Mouse (Mus musculus): ENCODE measurements around the gene Fkbp6. TPM values are rescaled to one million over a fixed set of nuclear protein-coding genes. Genes with fewer than 3 reads are reported as not detected.

The Fkbp6 gene
- polyA plus RNA-seq, 1 experiment from 2014 or later: not detected

GRCm38 (mm10) chr5:135274663-135275396 lies 75.0 kb downstream of the Fkbp6 start:
- H3K27ac ChIP-seq (ENCODE audit: low read depth, low read length): peak overlapping the region; percentile 67
- peak overlapping the region; percentile 55 for H3K9ac ChIP-seq (ENCODE audit: low read length)
- peak overlapping the region; percentile 25; the same call in 1 of the 2 replicates for H3K4me2 ChIP-seq
- no peaks in the 10 kb centered on the region for H3K9me3 ChIP-seq (ENCODE audit: control insufficient read depth, low read length)
- H3K4me1 ChIP-seq (ENCODE audit: control insufficient read depth, insufficient read depth, low read length): peaks cover 12% of the 10 kb centered on the region
- DNase-seq (ENCODE audit: low spot score, missing footprints): peak; percentile 93
- WGBS: 11% methylated on average over 15 of the region's 15 CpGs
- no peaks in the 10 kb centered on the region for H3K36me3 ChIP-seq (ENCODE audit: control insufficient read depth, insufficient read depth, low read length)
- ATAC-seq (ENCODE audit: low FRiP score): peak; percentile 41; the same call in 1 of the 2 replicates
- peaks cover 3% of the 10 kb centered on the region for H3K27me3 ChIP-seq (ENCODE audit: control insufficient read depth, insufficient read depth, low read length)
- no peak overlapping the region for H3K4me3 ChIP-seq (ENCODE audit: low read depth, low read length)

GRCm38 (mm10) chr5:135271563-135272165 lies 78.2 kb downstream of the Fkbp6 start:
- DNase-seq (ENCODE audit: low spot score, missing footprints) (no peak), ATAC-seq (ENCODE audit: low FRiP score) (no peak)
- Histone ChIP-seq H3K36me3 (ENCODE audit: control insufficient read depth, insufficient read depth, low read length) (no peaks in the 10 kb centered on the region), H3K27ac (ENCODE audit: low read depth, low read length) (no peak overlapping the region), H3K4me1 (ENCODE audit: control insufficient read depth, insufficient read depth, low read length) (peaks cover 10% of the 10 kb centered on the region), H3K4me2 (no peak overlapping the region), H3K27me3 (ENCODE audit: control insufficient read depth, insufficient read depth, low read length) (peaks cover 3% of the 10 kb centered on the region), H3K9ac (ENCODE audit: low read length) (no peak overlapping the region), H3K9me3 (ENCODE audit: control insufficient read depth, low read length) (no peaks in the 10 kb centered on the region), H3K4me3 (ENCODE audit: low read depth, low read length) (no peak overlapping the region)
- 65% methylated on average over 12 of the region's 12 CpGs for WGBS

GRCm38 (mm10) chr5:135270361-135270760 lies 79.5 kb downstream of the Fkbp6 start:
- Histone ChIP-seq H3K9ac (ENCODE audit: low read length) (no peak overlapping the region), H3K4me2 (no peak overlapping the region), H3K4me1 (ENCODE audit: control insufficient read depth, insufficient read depth, low read length) (peaks cover 9% of the 10 kb centered on the region; the same call in 1 of the 2 replicates), H3K27me3 (ENCODE audit: control insufficient read depth, insufficient read depth, low read length) (no peaks in the 10 kb centered on the region), H3K4me3 (ENCODE audit: low read depth, low read length) (no peak overlapping the region), H3K9me3 (ENCODE audit: control insufficient read depth, low read length) (no peaks in the 10 kb centered on the region), H3K36me3 (ENCODE audit: control insufficient read depth, insufficient read depth, low read length) (no peaks in the 10 kb centered on the region), H3K27ac (ENCODE audit: low read depth, low read length) (no peak overlapping the region)
- ATAC-seq (ENCODE audit: low FRiP score): no peak
- no peak for DNase-seq (ENCODE audit: low spot score, missing footprints)
- 84% methylated on average over 4 of the region's 4 CpGs for WGBS

- Histone ChIP-seq H3K27me3 (ENCODE audit: control insufficient read depth, insufficient read depth, low read length) (no peaks in the 10 kb centered on the region), H3K36me3 (ENCODE audit: control insufficient read depth, insufficient read depth, low read length) (no peaks in the 10 kb centered on the region), H3K4me3 (ENCODE audit: low read depth, low read length) (no peak overlapping the region), H3K4me2 (no peak overlapping the region), H3K27ac (ENCODE audit: low read depth, low read length) (no peak overlapping the region), H3K9me3 (ENCODE audit: control insufficient read depth, low read length) (no peaks in the 10 kb centered on the region), H3K4me1 (ENCODE audit: control insufficient read depth, insufficient read depth, low read length) (peaks cover 2% of the 10 kb centered on the region; the same call in 1 of the 2 replicates), H3K9ac (ENCODE audit: low read length) (no peak overlapping the region)
- ATAC-seq (ENCODE audit: low FRiP score): no peak
- WGBS: 83% methylated on average over 8 of the region's 8 CpGs
- DNase-seq (ENCODE audit: low spot score, missing footprints): no peak
Observed at GRCm38 (mm10) chr5:135269451-135269850, 80.4 kb downstream of the Fkbp6 start.

- H3K9me3 ChIP-seq (ENCODE audit: control insufficient read depth, low read length): no peaks in the 10 kb centered on the region
- H3K27me3 ChIP-seq (ENCODE audit: control insufficient read depth, insufficient read depth, low read length): no peaks in the 10 kb centered on the region
- H3K4me2 ChIP-seq: no peak overlapping the region
- no peaks in the 10 kb centered on the region for H3K36me3 ChIP-seq (ENCODE audit: control insufficient read depth, insufficient read depth, low read length)
- H3K9ac ChIP-seq (ENCODE audit: low read length): no peak overlapping the region
- H3K27ac ChIP-seq (ENCODE audit: low read depth, low read length): 0 out of 2 replicates have a peak overlapping the region, but pooled peaks have one; percentile 1
- H3K4me1 ChIP-seq (ENCODE audit: control insufficient read depth, insufficient read depth, low read length): peaks cover 6% of the 10 kb centered on the region
- 52% methylated on average over 9 of the region's 9 CpGs for WGBS
- no peak overlapping the region for H3K4me3 ChIP-seq (ENCODE audit: low read depth, low read length)
- 0 out of 2 replicates have a peak, but pooled peaks have one; percentile 7 for ATAC-seq (ENCODE audit: low FRiP score)
- DNase-seq (ENCODE audit: low spot score, missing footprints): no peak
Observed at GRCm38 (mm10) chr5:135264548-135264947, 85.3 kb downstream of the Fkbp6 start.

GRCm38 (mm10) chr5:135263866-135264503 lies 85.9 kb downstream of the Fkbp6 start:
- Histone ChIP-seq H3K9ac (ENCODE audit: low read length) (peak overlapping the region; percentile 47; the same call in 1 of the 2 replicates), H3K27ac (ENCODE audit: low read depth, low read length) (0 out of 2 replicates have a peak overlapping the region, but pooled peaks have one; percentile 1), H3K36me3 (ENCODE audit: control insufficient read depth, insufficient read depth, low read length) (no peaks in the 10 kb centered on the region), H3K4me1 (ENCODE audit: control insufficient read depth, insufficient read depth, low read length) (peaks cover 6% of the 10 kb centered on the region), H3K4me2 (peak overlapping the region; percentile 20; the same call in 1 of the 2 replicates), H3K9me3 (ENCODE audit: control insufficient read depth, low read length) (no peaks in the 10 kb centered on the region), H3K4me3 (ENCODE audit: low read depth, low read length) (no peak overlapping the region), H3K27me3 (ENCODE audit: control insufficient read depth, insufficient read depth, low read length) (no peaks in the 10 kb centered on the region)
- ATAC-seq (ENCODE audit: low FRiP score) (peak; percentile 69; the same call in 1 of the 2 replicates), DNase-seq (ENCODE audit: low spot score, missing footprints) (peak; percentile 90)
- WGBS: 14% methylated on average over 17 of the region's 17 CpGs

DNA sequence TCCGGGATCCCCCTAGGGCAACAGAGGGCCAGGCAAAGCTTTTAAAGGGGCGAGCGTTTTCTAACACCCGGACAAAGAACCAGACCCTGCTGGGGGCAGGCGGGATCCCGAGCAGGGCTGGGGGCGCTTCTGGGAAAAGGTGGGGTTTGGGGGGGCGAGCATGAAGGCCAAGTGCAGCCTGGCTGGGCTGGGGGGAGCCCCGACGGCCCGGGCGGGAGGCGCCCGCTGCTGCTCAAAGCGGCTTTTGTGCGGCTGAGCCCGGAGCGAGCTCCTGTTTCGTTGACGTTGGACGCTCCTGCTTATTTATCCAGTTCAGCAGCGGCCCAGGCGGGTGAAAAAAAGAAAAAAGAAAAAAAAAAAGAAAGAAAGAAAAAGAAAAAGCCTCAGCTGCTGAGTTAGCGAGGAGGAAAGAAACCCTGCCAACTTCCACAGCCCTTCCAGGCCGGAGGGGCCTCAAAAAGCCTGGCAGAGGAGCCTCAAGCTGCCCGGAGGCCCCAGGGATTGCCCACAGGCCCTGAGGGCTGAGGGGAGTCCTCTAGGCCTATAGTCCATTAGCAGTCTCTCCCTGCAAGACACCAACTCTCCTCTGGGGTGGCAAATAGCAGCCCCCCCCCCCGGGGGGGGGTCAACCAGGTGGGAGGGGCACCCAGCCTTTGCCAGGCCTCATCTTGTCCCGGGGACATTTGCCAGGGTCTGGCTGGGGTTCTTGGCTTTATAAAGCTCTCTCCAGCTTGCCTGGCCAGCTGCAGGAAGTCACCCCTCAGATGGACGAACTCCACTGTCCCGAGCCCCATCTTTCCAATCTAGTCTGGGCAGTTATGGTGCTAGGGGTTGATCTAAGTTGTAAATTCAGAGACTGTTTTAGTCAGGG lies 91.3 kb downstream of the Fkbp6 start:
- H3K4me3 ChIP-seq (ENCODE audit: low read depth, low read length): no peak overlapping the region
- peaks cover 4% of the 10 kb centered on the region for H3K9me3 ChIP-seq (ENCODE audit: control insufficient read depth, low read length)
- no peak for ATAC-seq (ENCODE audit: low FRiP score)
- DNase-seq (ENCODE audit: low spot score, missing footprints): peak; percentile 93
- peak overlapping the region; percentile 76 for H3K27ac ChIP-seq (ENCODE audit: low read depth, low read length)
- no peaks in the 10 kb centered on the region for H3K36me3 ChIP-seq (ENCODE audit: control insufficient read depth, insufficient read depth, low read length)
- H3K4me1 ChIP-seq (ENCODE audit: control insufficient read depth, insufficient read depth, low read length): peaks cover 16% of the 10 kb centered on the region
- peak overlapping the region; percentile 58 for H3K9ac ChIP-seq (ENCODE audit: low read length)
- peak overlapping the region; percentile 34 for H3K4me2 ChIP-seq
- H3K27me3 ChIP-seq (ENCODE audit: control insufficient read depth, insufficient read depth, low read length): no peaks in the 10 kb centered on the region
- 16% methylated on average over 30 of the region's 30 CpGs for WGBS

DNA sequence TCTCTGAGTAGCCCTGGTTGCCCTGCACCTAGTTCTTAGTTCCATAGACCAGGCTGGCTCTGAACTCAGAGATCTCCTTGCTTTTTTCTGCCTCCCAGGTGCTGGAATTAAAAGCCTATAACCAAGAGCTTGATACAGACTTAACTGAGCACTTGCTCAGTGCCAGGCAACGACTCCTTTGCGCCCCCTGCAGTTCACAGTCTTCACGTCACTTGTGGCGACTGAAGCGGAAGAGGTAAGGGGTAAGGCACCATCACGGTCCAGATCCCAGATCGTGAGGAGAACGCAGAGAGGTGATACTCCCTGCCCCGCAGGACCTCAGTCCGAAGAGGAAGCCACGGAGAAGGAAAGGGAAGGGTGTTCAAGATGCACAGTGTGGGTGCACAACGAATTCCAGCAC lies 92.3 kb downstream of the Fkbp6 start:
- Histone ChIP-seq H3K9ac (ENCODE audit: low read length) (no peak overlapping the region), H3K27me3 (ENCODE audit: control insufficient read depth, insufficient read depth, low read length) (no peaks in the 10 kb centered on the region), H3K4me3 (ENCODE audit: low read depth, low read length) (no peak overlapping the region), H3K4me2 (no peak overlapping the region), H3K4me1 (ENCODE audit: control insufficient read depth, insufficient read depth, low read length) (peaks cover 24% of the 10 kb centered on the region), H3K36me3 (ENCODE audit: control insufficient read depth, insufficient read depth, low read length) (no peaks in the 10 kb centered on the region), H3K27ac (ENCODE audit: low read depth, low read length) (no peak overlapping the region), H3K9me3 (ENCODE audit: control insufficient read depth, low read length) (peaks cover 4% of the 10 kb centered on the region)
- ATAC-seq (ENCODE audit: low FRiP score) (no peak), DNase-seq (ENCODE audit: low spot score, missing footprints) (no peak)
- 84% methylated on average over 12 of the region's 12 CpGs for WGBS
